10 mouse cellular contexts compared by ENCODE assay signal in the genomic region with DNA sequence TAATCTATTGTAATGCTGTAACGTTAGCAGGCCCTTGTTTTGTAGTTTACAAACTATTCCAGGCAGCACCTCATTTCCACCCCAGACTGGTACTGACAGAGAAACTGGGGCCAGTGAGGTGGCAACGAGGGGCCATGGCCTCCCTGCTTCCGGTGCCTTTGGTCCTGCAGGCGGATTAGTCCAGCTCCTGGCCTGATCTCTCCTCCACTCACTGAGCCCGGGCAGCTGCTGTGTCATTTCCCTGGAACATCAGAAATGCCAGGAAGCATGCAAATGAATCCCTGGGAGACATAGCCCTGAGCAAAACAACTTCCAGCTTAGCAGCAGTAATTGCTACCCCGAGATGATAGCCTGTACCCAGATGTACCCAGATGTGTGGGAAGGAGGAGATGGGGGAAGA. TPM values are rescaled to one million over a fixed set of nuclear protein-coding genes. Genes with fewer than 3 reads are reported as not detected.
DNase-seq lines count a peak whose midpoint lies in the region; ATAC-seq and TF ChIP-seq lines count a peak whose summit lies in the region.
"Had no signal": no experiment of that assay in that cellular context is flagged by ENCODE, and none has a peak within 500 bp of the region (broad histone marks: within the 10 kb centered on the region; RNA-seq: fewer than 3 reads in every experiment).

No protein-coding gene starts in this region.

- H3K4me2 ChIP-seq in heart, embryonic 11.5 days, result no peak overlapping the region
- H3K4me2 ChIP-seq in hindbrain, embryonic 12.5 days (replicated peaks), result no peak overlapping the region
- no peak overlapping the region for H3K4me2 ChIP-seq in neural tube, embryonic 14.5 days (ENCODE audit: low read depth, low read length)

- TF ChIP-seq CTCF in brain, embryonic 14.5 days (IDR thresholded peaks at IDR 0.05; ENCODE audit: borderline replicate concordance, extremely low read depth, insufficient read depth, insufficient read length), result no peak

- WGBS in heart, embryonic 10.5 days, result 31% methylated on average over 6 of the region's 6 CpGs
- WGBS in heart, embryonic 11.5 days (ENCODE audit: insufficient replicate concordance), result 45% methylated on average over 6 of the region's 6 CpGs
- 28% methylated on average over 6 of the region's 6 CpGs for WGBS in hindbrain, embryonic 12.5 days
- WGBS in neural tube, embryonic 14.5 days, result 25% methylated on average over 6 of the region's 6 CpGs

- peak overlapping the region; percentile 42; the same call in 1 of the 2 replicates for H3K27ac ChIP-seq in heart, embryonic 10.5 days
- H3K27ac ChIP-seq in heart, embryonic 11.5 days (ENCODE audit: low read depth, low read length), result no peak overlapping the region
- peak overlapping the region; percentile 40; the same call in 1 of the 2 replicates for H3K27ac ChIP-seq in hindbrain, embryonic 12.5 days
- peak overlapping the region; percentile 16 for H3K27ac ChIP-seq in neural tube, embryonic 14.5 days (ENCODE audit: low read depth, low read length)

- peaks cover 17% of the 10 kb centered on the region; the same call in 1 of the 2 replicates for H3K27me3 ChIP-seq in heart, embryonic 10.5 days (ENCODE audit: insufficient read depth, poor library complexity, severe bottlenecking)
- no peaks in the 10 kb centered on the region; the same call in 1 of the 2 replicates for H3K27me3 ChIP-seq in heart, embryonic 11.5 days (ENCODE audit: control insufficient read depth, insufficient read depth, low read length)
- peaks cover 4% of the 10 kb centered on the region; the same call in 1 of the 2 replicates for H3K27me3 ChIP-seq in hindbrain, embryonic 12.5 days
- 0 out of 2 replicates have a peak, but pooled peaks cover 3% of the 10 kb centered on the region for H3K27me3 ChIP-seq in neural tube, embryonic 14.5 days (ENCODE audit: control insufficient read depth, insufficient read depth, low read length)

- no peak overlapping the region for H3K9ac ChIP-seq in heart, embryonic 11.5 days (ENCODE audit: low read depth, low read length)
- H3K9ac ChIP-seq in hindbrain, embryonic 12.5 days, result no peak overlapping the region
- H3K9ac ChIP-seq in neural tube, embryonic 14.5 days (replicated peaks; ENCODE audit: low read depth, low read length), result no peak overlapping the region

- no peak for TF ChIP-seq POLR2A in brain, embryonic 14.5 days (IDR thresholded peaks at IDR 0.05; ENCODE audit: borderline replicate concordance, extremely low read depth, insufficient read depth, insufficient read length, poor library complexity, severe bottlenecking)

- no peak for ATAC-seq in heart, embryonic 11.5 days (replicated peaks; ENCODE audit: insufficient number of reproducible peaks, low FRiP score, low TSS enrichment)
- peak; percentile 26; the same call in 1 of the 2 replicates for ATAC-seq in hindbrain, embryonic 12.5 days (ENCODE audit: low FRiP score)
- no peak for ATAC-seq in neural tube, embryonic 14.5 days (ENCODE audit: low read depth)
- ATAC-seq: CD4-positive, CD25-positive, alpha-beta regulatory T cell, adult 4 months had no signal

- peaks cover 7% of the 10 kb centered on the region; the same call in 1 of the 2 replicates for H3K4me1 ChIP-seq in heart, embryonic 10.5 days
- no peaks in the 10 kb centered on the region for H3K4me1 ChIP-seq in heart, embryonic 11.5 days (ENCODE audit: control insufficient read depth, insufficient read depth, low read length)
- no peaks in the 10 kb centered on the region; the same call in 1 of the 2 replicates for H3K4me1 ChIP-seq in hindbrain, embryonic 12.5 days
- no peaks in the 10 kb centered on the region for H3K4me1 ChIP-seq in neural tube, embryonic 14.5 days (ENCODE audit: control insufficient read depth, insufficient read depth, low read length)

- no peaks in the 10 kb centered on the region for H3K9me3 ChIP-seq in heart, embryonic 10.5 days
- H3K9me3 ChIP-seq in heart, embryonic 11.5 days (replicated peaks; ENCODE audit: control insufficient read depth, low read length), result no peaks in the 10 kb centered on the region
- no peaks in the 10 kb centered on the region for H3K9me3 ChIP-seq in hindbrain, embryonic 12.5 days (replicated peaks)
- H3K9me3 ChIP-seq in neural tube, embryonic 14.5 days (ENCODE audit: control insufficient read depth, low read length), result no peaks in the 10 kb centered on the region

- no peak overlapping the region for H3K4me3 ChIP-seq in heart, embryonic 10.5 days
- no peak overlapping the region for H3K4me3 ChIP-seq in heart, embryonic 11.5 days (ENCODE audit: low read depth, low read length)
- no peak overlapping the region for H3K4me3 ChIP-seq in hindbrain, embryonic 12.5 days
- no peak overlapping the region for H3K4me3 ChIP-seq in neural tube, embryonic 14.5 days (ENCODE audit: low read depth, low read length)

- no peak for DNase-seq in heart, embryonic 10.5 days (ENCODE audit: low spot score)
- peak; percentile 48 for DNase-seq in brain, embryonic 14.5 days (ENCODE audit: low read depth)
- no peak for DNase-seq in spleen, postnatal 36 days (ENCODE audit: low spot score in 2 of 2)
- no peak for DNase-seq in thymus, postnatal 36 days
- no peak for DNase-seq in urinary bladder, postnatal 25 days (ENCODE audit: low spot score)
- DNase-seq: adrenal gland, postnatal 25 days had no signal

- no peaks in the 10 kb centered on the region for H3K36me3 ChIP-seq in heart, embryonic 10.5 days
- H3K36me3 ChIP-seq in heart, embryonic 11.5 days (ENCODE audit: control insufficient read depth, insufficient read depth, low read length), result no peaks in the 10 kb centered on the region
- no peaks in the 10 kb centered on the region for H3K36me3 ChIP-seq in hindbrain, embryonic 12.5 days
- H3K36me3 ChIP-seq in neural tube, embryonic 14.5 days (ENCODE audit: control insufficient read depth, insufficient read depth, low read length), result no peaks in the 10 kb centered on the region

RNA-seq across cellular contexts. Expression of a gene that starts 10.1 kb away (rescaled TPM):
- polyA plus RNA-seq in heart, embryonic 10.5 days (2016; fragmentation: Nextera tagmentation; extraction: Ambion mirVana), result 13.0 and 13.1 TPM in 2 replicates
- polyA plus RNA-seq in heart, embryonic 11.5 days (2014; fragmentation: Nextera tagmentation; extraction: Ambion mirVana), result 9.8 and 13.3 TPM in 2 replicates
- polyA plus RNA-seq in brain, embryonic 14.5 days (2012; rRNA removed), result 2.2 and 2.5 TPM in 2 replicates
- 9.5 and 10.2 TPM in 2 replicates for polyA plus RNA-seq in hindbrain, embryonic 12.5 days (2016; fragmentation: Nextera tagmentation; extraction: Ambion mirVana)
- polyA plus RNA-seq in neural tube, embryonic 14.5 days (2014; fragmentation: Nextera tagmentation; extraction: Ambion mirVana), result 0.94 and 1.6 TPM in 2 replicates

RNA-seq across cellular contexts. Expression of a gene that starts 22.2 kb away (rescaled TPM):
- polyA plus RNA-seq in heart, embryonic 10.5 days (2016; fragmentation: Nextera tagmentation; extraction: Ambion mirVana), result 479 and 547 TPM in 2 replicates
- 515 and 606 TPM in 2 replicates for polyA plus RNA-seq in heart, embryonic 11.5 days (2014; fragmentation: Nextera tagmentation; extraction: Ambion mirVana)
- 989 and 1,086 TPM in 2 replicates for polyA plus RNA-seq in brain, embryonic 14.5 days (2012; rRNA removed)
- 442 and 492 TPM in 2 replicates for polyA plus RNA-seq in hindbrain, embryonic 12.5 days (2016; fragmentation: Nextera tagmentation; extraction: Ambion mirVana)
- 390 and 436 TPM in 2 replicates for polyA plus RNA-seq in neural tube, embryonic 14.5 days (2014; fragmentation: Nextera tagmentation; extraction: Ambion mirVana)

RNA-seq across cellular contexts. Expression of a gene that starts 47.7 kb away (rescaled TPM):
- polyA plus RNA-seq in heart, embryonic 10.5 days (2016; fragmentation: Nextera tagmentation; extraction: Ambion mirVana), result 44.6 and 65.4 TPM in 2 replicates
- 50.9 and 54.2 TPM in 2 replicates for polyA plus RNA-seq in heart, embryonic 11.5 days (2014; fragmentation: Nextera tagmentation; extraction: Ambion mirVana)
- polyA plus RNA-seq in brain, embryonic 14.5 days (2012; rRNA removed), result 38.2 and 39.8 TPM in 2 replicates
- 68.9 and 72.1 TPM in 2 replicates for polyA plus RNA-seq in hindbrain, embryonic 12.5 days (2016; fragmentation: Nextera tagmentation; extraction: Ambion mirVana)
- polyA plus RNA-seq in neural tube, embryonic 14.5 days (2014; fragmentation: Nextera tagmentation; extraction: Ambion mirVana), result 65.6 and 71.6 TPM in 2 replicates
